Mouse (Mus musculus): ENCODE data around the gene Clybl. TPM values are rescaled to one million over a fixed set of nuclear protein-coding genes. Genes with fewer than 3 reads are reported as not detected.

Clybl gene
- 14.5 and 39.1 TPM in 2 replicates for polyA plus RNA-seq (2012; rRNA removed; ENCODE audit: low replicate concordance)

GRCm38 (mm10) chr14:122181078-122181814, at the start of gene Clybl:
Gene Clybl (plus strand): TSS chr14:122181704.

GRCm38 (mm10) chr14:122450496-122451382, 269.2 kb downstream of the Clybl start, which contains the start of gene Gm5089:
Gene Gm5089 (minus strand): TSS chr14:122451115.

Other genes with a start within 250 kb of the Clybl start
- gene Gpr183, start 216.5 kb upstream of the Clybl start, polyA plus RNA-seq (2012; rRNA removed; ENCODE audit: low replicate concordance), result 10.6 and 14.9 TPM in 2 replicates
- 0.30 and 0.36 TPM in 2 replicates for gene Timm8a2, start 147.0 kb upstream of the Clybl start, polyA plus RNA-seq (2012; rRNA removed; ENCODE audit: low replicate concordance)
- 109 and 321 TPM in 2 replicates for gene Tm9sf2, start 74.7 kb upstream of the Clybl start, polyA plus RNA-seq (2012; rRNA removed; ENCODE audit: low replicate concordance)

All from mammary gland, adult 2 months (tissue).